Mouse (Mus musculus) hindbrain, embryonic 12.5 days (tissue): ENCODE data around the gene Abi3. TPM values are rescaled to one million over a fixed set of nuclear protein-coding genes. Genes with fewer than 3 reads are reported as not detected.

Experiments used
- ATAC-seq: fragments of 200-750 bp; cut with Nextera tagmentation; 2 replicates; pipeline ENCODE4 v1.8.0; 2017; ENCODE audit warnings: moderate TSS enrichment; ENCODE audit not compliant: low FRiP score
- H3K27ac ChIP-seq: fragments of 300-500 bp; sonication (generic); 2 replicates; pipeline ENCODE4 v1.5.1; 2016; ENCODE audit warnings: mild to moderate bottlenecking
- H3K27me3 ChIP-seq: fragments of 300-500 bp; sonication (generic); 2 replicates; pipeline ENCODE4 v1.6.1; 2016; ENCODE audit warnings: mild to moderate bottlenecking
- H3K36me3 ChIP-seq: fragments of 300-500 bp; sonication (generic); 2 replicates; pipeline ENCODE4 v1.6.1; 2016; ENCODE audit warnings: mild to moderate bottlenecking
- H3K4me1 ChIP-seq: fragments of 300-500 bp; sonication (generic); 2 replicates; pipeline ENCODE4 v1.6.1; 2016
- H3K4me2 ChIP-seq: fragments of 300-500 bp; sonication (generic); replicated peaks from 2 replicates; pipeline ENCODE4 v1.6.1; 2016; ENCODE audit warnings: mild to moderate bottlenecking
- H3K4me3 ChIP-seq: fragments of 300-500 bp; sonication (generic); 2 replicates; pipeline ENCODE4 v1.5.1; 2016; ENCODE audit warnings: mild to moderate bottlenecking
- H3K9ac ChIP-seq: fragments of 300-500 bp; sonication (generic); 2 replicates; pipeline ENCODE4 v1.6.1; 2016; ENCODE audit warnings: mild to moderate bottlenecking, moderate library complexity
- H3K9me3 ChIP-seq: fragments of 300-500 bp; sonication (generic); replicated peaks from 2 replicates; pipeline ENCODE4 v1.6.1; 2016; ENCODE audit warnings: mild to moderate bottlenecking
- WGBS: fragments of 180-500 bp; shearing (Covaris S2); methylation state at CpG from one replicate; pipeline ENCODE4 v1.1.7; 2016; 5-methylcytosine and 5-hydroxymethylcytosine counted together
- polyA plus RNA-seq: library from polyadenylated mRNA; unstranded; fragments of >200 nt; fragmentation: Nextera tagmentation; extraction: Ambion mirVana; gene quantifications from 2 replicates; pipeline ENCODE4 v1.2.1, GENCODE M21; 2016

The Abi3 gene
- polyA plus RNA-seq, 1 experiment from 2014 or later, result 3.7 TPM

DNA sequence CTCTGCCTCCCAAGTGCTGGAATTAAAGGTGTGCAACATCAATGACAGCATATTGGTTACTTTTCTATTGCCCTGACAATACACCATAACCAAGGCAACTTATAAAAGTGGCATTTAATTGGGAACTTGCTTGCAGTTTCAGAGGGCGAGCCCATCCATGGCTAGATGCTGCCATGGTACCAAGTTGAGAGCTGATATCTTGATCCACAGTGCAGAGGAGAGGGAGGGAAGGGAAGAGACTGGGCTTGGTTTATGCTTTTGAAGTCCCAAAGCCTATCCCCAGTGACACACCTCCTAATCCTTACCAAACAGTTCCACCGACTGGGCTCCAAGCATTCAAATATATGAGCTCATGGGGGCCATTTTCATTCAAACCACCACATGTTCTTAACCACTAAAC, 28.2 kb downstream of the Abi3 start:
- H3K27ac ChIP-seq, result no peak overlapping the region
- H3K9me3 ChIP-seq, result no peaks in the 10 kb centered on the region
- H3K36me3 ChIP-seq, result no peaks in the 10 kb centered on the region
- H3K9ac ChIP-seq, result no peak overlapping the region
- H3K27me3 ChIP-seq, result no peaks in the 10 kb centered on the region
- no peak overlapping the region for H3K4me3 ChIP-seq
- 84% methylated on average over 2 of the region's 2 CpGs for WGBS
- peaks cover 14% of the 10 kb centered on the region for H3K4me1 ChIP-seq
- ATAC-seq, result no peak
- no peak overlapping the region for H3K4me2 ChIP-seq

DNA sequence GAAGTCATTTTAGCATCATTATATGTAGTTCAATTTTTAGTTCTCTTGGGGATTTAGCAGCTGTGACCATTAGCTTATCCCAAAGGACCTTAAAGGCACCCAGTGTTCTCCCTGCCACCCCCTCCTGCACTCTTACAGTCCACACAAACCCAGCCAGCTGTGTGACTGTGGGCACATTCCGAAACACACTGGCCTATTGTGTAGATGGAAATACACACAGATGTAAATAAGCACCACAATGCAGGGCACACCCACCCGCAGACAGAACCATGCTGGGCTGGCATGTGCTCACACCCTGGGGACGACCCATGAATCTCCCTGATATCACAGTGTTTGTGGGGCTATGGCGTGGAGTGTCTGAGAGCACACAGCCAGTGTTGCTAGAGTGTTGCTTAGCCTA, 30.1 kb downstream of the Abi3 start:
- Histone ChIP-seq H3K4me3 (no peak overlapping the region), H3K4me1 (peaks cover 14% of the 10 kb centered on the region), H3K36me3 (no peaks in the 10 kb centered on the region), H3K27ac (no peak overlapping the region), H3K9me3 (no peaks in the 10 kb centered on the region), H3K27me3 (no peaks in the 10 kb centered on the region), H3K9ac (no peak overlapping the region), H3K4me2 (no peak overlapping the region)
- 56% methylated on average over 4 of the region's 4 CpGs for WGBS
- no peak for ATAC-seq

DNA sequence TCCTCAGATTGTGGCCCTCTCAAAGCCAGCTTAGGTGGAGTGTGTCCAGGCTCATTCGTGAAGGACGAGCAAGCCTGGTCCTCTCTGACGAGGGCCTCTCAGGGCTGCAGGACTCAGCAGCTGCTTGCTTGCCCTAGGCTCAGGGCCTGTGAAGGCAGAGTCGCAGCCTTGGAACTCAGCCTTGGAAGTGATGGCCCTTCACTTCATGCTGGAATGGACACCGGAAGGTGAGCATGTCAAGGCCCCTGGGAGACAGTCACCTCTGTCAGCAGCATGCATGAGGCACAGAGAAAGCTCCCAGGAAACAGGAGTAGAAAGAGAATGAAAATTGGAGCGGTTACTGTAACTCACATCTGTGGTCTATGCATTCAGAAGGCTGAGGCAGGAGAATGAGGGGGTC, 30.5 kb downstream of the Abi3 start:
- H3K9ac ChIP-seq, result peak overlapping the region; percentile 19; the same call in 1 of the 2 replicates
- H3K4me1 ChIP-seq, result peaks cover 14% of the 10 kb centered on the region
- H3K4me3 ChIP-seq, result no peak overlapping the region
- no peaks in the 10 kb centered on the region for H3K36me3 ChIP-seq
- H3K9me3 ChIP-seq, result no peaks in the 10 kb centered on the region
- no peak overlapping the region for H3K4me2 ChIP-seq
- H3K27ac ChIP-seq, result no peak overlapping the region
- ATAC-seq, result no peak
- WGBS, result 83% methylated on average over 6 of the region's 6 CpGs
- H3K27me3 ChIP-seq, result no peaks in the 10 kb centered on the region

DNA sequence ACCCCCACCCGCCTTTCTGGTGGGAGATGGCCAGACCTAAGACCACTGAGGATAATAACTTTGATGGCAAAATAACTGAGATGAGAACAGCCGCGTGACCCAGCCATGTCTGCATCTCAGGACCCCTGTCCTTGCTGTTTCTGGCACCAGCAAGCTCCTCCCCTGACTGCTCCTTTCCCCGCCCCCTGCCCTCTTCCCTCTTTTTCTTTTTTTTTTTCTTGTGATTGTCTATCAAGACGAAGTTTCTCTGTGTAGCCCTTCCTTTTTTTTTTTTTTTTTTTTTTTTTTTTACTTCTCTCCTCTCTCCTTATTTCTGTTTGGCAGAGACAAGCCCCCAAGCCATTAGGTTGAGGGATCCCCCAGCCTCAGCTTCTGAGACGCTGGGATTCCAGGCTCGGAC, 31.4 kb downstream of the Abi3 start:
- Histone ChIP-seq H3K36me3 (no peaks in the 10 kb centered on the region), H3K27me3 (no peaks in the 10 kb centered on the region), H3K9me3 (no peaks in the 10 kb centered on the region), H3K4me2 (no peak overlapping the region), H3K27ac (no peak overlapping the region), H3K9ac (no peak overlapping the region), H3K4me3 (no peak overlapping the region), H3K4me1 (peaks cover 14% of the 10 kb centered on the region)
- 46% methylated on average over 7 of the region's 7 CpGs for WGBS
- no peak for ATAC-seq

DNA sequence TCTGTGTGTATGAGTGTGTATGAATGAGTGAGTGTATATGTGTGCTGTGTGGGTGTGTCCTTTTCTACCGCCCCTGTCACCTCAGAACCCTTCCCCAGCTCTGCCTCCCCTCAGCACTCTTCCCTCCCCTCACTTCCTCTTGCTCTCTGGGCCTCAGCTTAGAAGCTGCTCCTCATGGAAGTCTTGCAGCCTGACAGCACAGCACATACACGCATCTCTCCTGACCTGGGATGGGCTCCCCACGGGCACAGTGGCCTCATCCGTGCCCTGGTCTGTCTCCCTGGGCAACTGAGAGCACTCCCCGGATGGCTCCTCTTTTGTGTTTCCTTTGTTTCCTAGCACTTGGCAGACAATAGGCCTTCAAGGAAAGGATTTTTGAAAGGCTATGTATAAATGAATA, 32.7 kb downstream of the Abi3 start:
- no peak overlapping the region for H3K4me2 ChIP-seq
- 19% methylated on average over 5 of the region's 5 CpGs for WGBS
- H3K4me3 ChIP-seq, result no peak overlapping the region
- H3K27ac ChIP-seq, result no peak overlapping the region
- no peak overlapping the region for H3K9ac ChIP-seq
- peaks cover 14% of the 10 kb centered on the region for H3K4me1 ChIP-seq
- H3K27me3 ChIP-seq, result no peaks in the 10 kb centered on the region
- H3K36me3 ChIP-seq, result no peaks in the 10 kb centered on the region
- no peak for ATAC-seq
- no peaks in the 10 kb centered on the region for H3K9me3 ChIP-seq

DNA sequence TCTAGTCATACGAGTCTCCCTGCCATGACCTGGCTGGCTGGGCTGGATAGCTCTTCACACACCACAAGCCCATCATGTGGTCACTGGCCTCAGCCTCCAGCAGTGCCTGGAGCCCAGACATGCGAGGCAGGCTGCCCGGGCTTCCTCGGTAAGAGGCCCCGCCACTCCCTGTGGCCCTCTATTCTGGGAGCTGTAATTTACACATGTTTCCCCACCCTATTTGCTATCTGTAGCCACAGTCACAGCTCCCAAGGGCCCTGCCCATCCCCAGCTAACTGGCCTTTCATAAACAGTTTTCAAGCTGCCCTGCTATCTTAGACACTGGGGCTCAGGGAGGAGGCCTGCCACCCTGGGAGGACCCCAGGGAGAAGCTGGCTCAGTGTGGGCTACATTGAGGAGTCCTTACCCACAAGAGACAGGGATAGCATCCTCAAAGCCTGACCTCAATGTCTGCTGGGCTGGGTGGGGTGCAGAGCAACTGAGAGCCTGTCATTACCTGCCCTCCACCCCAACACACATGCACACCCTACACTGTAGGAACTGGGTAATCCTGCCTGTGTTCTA, 33.7 kb downstream of the Abi3 start:
- no peak overlapping the region for H3K27ac ChIP-seq
- no peak overlapping the region for H3K4me2 ChIP-seq
- ATAC-seq, result no peak
- H3K27me3 ChIP-seq, result no peaks in the 10 kb centered on the region
- H3K36me3 ChIP-seq, result no peaks in the 10 kb centered on the region
- no peak overlapping the region for H3K4me3 ChIP-seq
- H3K9ac ChIP-seq, result no peak overlapping the region
- peaks cover 14% of the 10 kb centered on the region for H3K4me1 ChIP-seq
- no peaks in the 10 kb centered on the region for H3K9me3 ChIP-seq
- WGBS, result 82% methylated on average over 5 of the region's 5 CpGs

DNA sequence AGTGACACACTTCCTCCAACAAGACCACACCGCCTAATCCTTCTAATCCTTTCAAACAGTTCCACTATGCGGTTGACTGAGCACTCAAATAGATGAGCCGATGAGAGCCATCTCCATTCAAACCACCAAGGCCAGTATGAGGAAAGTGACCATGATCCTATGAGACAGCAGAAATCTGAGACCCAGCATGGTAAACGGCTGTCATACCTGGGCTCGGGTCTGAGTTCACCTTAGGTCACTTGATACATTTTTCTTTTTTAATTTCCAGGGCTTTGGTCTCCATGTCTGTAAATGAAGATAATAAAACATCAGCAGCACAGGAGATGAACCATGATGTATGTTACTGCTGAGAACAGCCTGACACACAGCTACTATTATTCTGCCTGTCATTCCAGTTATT, 34.4 kb downstream of the Abi3 start:
- no peak overlapping the region for H3K9ac ChIP-seq
- no peak overlapping the region for H3K4me3 ChIP-seq
- 97% methylated on average over 5 of the region's 5 CpGs for WGBS
- no peaks in the 10 kb centered on the region for H3K27me3 ChIP-seq
- H3K4me2 ChIP-seq, result no peak overlapping the region
- ATAC-seq, result no peak
- no peaks in the 10 kb centered on the region for H3K36me3 ChIP-seq
- H3K27ac ChIP-seq, result no peak overlapping the region
- H3K4me1 ChIP-seq, result peaks cover 14% of the 10 kb centered on the region
- H3K9me3 ChIP-seq, result no peaks in the 10 kb centered on the region

DNA sequence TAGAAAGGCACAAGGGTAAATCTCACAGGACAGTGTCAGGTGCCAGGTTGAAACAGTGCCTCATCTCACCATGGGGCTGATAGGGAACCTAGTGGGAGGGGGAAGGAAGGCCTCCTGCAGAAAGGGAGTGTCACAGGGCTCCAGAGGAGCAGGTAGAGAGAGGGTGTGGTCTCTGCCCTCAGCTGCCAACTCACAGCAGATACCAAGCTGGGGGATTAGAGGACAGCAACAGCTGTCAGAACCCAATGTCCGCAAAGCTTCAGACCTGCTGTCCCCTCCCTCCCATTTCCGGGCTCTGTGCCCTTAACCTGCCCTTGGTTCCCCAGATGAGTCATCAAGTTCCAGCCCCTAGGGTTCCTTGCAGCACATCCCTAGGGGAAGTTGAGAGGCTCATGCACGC, 36.7 kb downstream of the Abi3 start:
- H3K27me3 ChIP-seq, result no peaks in the 10 kb centered on the region
- ATAC-seq, result no peak

DNA sequence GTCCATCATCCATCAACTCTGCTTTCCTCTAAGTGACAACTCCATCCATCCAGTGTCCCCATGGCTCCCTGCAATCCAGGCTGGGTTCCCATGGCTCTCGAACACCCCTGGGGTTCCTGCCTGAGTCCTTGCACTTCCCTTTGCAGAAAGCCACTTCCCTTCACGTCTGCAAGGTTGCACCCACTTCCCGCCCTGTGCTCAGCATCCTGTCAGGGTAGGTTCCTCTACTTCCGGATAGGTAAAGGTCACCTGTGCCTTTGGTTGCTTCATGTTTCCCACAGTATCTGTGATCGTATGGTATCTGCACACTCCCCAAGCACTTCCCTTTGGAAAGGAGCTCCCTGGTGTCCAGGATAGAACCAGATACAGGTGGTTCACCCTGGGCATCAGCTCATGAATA, 37.3 kb downstream of the Abi3 start:
- 76% methylated on average over 5 of the region's 5 CpGs for WGBS
- no peak overlapping the region for H3K27ac ChIP-seq

More for the DNA sequence above, 36.7 kb downstream of the Abi3 start:
- H3K4me2 ChIP-seq, result no peak overlapping the region
- no peak overlapping the region for H3K9ac ChIP-seq
- H3K4me3 ChIP-seq, result no peak overlapping the region
- 54% methylated on average over 3 of the region's 3 CpGs for WGBS
- peaks cover 7% of the 10 kb centered on the region for H3K4me1 ChIP-seq
- H3K27ac ChIP-seq, result no peak overlapping the region
- H3K36me3 ChIP-seq, result no peaks in the 10 kb centered on the region
- H3K9me3 ChIP-seq, result no peaks in the 10 kb centered on the region

DNA sequence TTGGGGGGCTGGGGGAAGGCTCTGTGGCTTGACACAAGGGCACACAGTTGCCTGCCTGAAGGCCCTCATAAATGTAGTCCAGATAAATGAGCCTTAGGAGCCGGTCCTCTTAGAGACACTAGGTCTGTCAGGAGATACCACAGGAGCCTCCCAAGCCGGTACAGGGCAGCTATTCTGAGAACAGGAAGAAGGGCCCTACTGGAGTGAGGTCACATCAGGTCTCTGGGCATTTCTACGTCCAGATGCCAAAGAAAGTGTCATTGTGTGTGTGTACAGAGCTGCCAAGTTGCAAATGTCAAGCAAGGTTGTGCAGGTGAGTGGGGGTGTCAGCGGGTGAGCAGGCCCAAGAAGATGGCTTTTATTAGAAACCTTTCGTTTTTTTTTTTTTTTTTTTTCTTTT, 46.7 kb downstream of the Abi3 start:
- Histone ChIP-seq H3K27ac (no peak overlapping the region), H3K9me3 (no peaks in the 10 kb centered on the region), H3K4me2 (no peak overlapping the region), H3K9ac (no peak overlapping the region), H3K27me3 (peaks cover 23% of the 10 kb centered on the region), H3K4me1 (peaks cover 11% of the 10 kb centered on the region), H3K36me3 (no peaks in the 10 kb centered on the region), H3K4me3 (no peak overlapping the region)
- ATAC-seq, result no peak
- WGBS, result 70% methylated on average over 5 of the region's 5 CpGs

More for the DNA sequence above, 37.3 kb downstream of the Abi3 start:
- Histone ChIP-seq H3K9me3 (no peaks in the 10 kb centered on the region), H3K4me3 (no peak overlapping the region), H3K4me1 (peaks cover 4% of the 10 kb centered on the region; the same call in 1 of the 2 replicates), H3K27me3 (no peaks in the 10 kb centered on the region), H3K4me2 (no peak overlapping the region), H3K9ac (no peak overlapping the region), H3K36me3 (no peaks in the 10 kb centered on the region)
- no peak for ATAC-seq

DNA sequence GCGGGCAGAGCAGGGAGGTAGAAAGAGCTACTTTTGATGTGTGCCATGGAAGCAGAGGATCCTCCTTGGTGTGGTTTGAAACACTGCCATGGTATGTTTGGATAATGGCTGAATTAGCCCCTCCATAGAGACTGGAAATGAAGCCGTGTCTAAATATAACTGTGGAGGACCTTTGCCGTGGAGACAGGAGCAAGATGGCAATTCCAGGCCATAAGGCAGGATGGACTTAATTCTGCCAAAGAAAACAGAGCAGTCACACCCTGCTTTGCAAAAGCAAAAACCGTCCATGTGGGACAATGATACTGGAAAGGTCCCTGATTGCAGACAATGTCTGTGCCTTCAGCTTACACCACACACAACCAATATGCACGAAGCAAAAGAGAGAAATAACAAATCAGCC, 48.1 kb downstream of the Abi3 start:
- H3K4me1 ChIP-seq, result peaks cover 11% of the 10 kb centered on the region
- no peak overlapping the region for H3K4me3 ChIP-seq
- no peak overlapping the region for H3K27ac ChIP-seq
- no peaks in the 10 kb centered on the region for H3K36me3 ChIP-seq
- no peak for ATAC-seq
- H3K4me2 ChIP-seq, result no peak overlapping the region
- WGBS, result 67% methylated on average over 5 of the region's 5 CpGs
- H3K27me3 ChIP-seq, result peaks cover 23% of the 10 kb centered on the region
- no peaks in the 10 kb centered on the region for H3K9me3 ChIP-seq
- no peak overlapping the region for H3K9ac ChIP-seq

DNA sequence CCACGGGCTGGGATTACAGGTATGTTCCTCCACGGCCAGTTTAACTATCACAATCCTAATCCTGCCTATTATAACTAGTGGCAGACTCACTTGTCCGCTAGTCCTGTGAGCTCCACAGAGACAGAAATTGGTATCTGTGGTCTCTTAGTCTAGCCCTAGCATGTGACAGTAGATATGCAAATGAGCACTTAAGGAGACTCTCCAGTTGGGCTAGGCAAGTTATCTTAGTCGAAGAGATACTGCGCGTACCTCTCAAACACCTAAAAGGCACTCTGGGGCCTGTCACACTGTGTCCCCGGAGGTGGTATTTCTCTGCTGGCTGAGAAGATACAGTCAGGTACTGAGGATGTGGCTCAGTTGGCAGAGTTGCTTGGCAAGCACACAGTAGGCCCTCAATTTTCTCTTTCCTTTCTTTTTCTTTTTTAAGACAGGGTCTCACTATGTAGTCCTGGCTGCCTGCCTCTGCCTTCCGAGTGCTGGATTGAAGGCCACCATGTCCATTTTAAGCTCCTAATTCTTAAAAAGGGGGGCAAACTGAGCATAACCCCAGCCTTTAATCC, 49.2 kb downstream of the Abi3 start:
- Histone ChIP-seq H3K27me3 (peaks cover 23% of the 10 kb centered on the region), H3K9ac (no peak overlapping the region), H3K27ac (no peak overlapping the region), H3K9me3 (no peaks in the 10 kb centered on the region), H3K4me2 (no peak overlapping the region), H3K4me1 (peaks cover 11% of the 10 kb centered on the region), H3K36me3 (no peaks in the 10 kb centered on the region), H3K4me3 (no peak overlapping the region)
- ATAC-seq, result no peak
- 86% methylated on average over 8 of the region's 8 CpGs for WGBS

DNA sequence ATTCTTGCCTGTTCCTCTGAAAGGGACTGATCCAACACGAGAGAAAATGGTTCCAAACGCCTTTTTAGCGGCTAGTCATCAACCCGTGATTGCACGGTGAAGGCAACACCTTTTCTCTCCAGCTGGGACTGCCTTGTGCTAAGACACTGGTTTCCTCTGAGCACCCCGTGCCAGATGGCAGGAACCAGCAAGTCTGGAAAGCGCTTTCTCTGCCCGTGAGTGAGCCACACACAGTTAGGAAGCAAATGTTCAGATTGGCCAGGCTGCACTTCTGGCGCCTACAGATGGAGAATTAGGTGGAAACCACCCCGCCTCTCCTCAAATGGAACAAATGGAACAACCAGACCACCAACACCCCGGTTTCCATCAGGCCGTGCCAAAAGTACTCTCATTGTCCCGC, 50.5 kb downstream of the Abi3 start:
- no peaks in the 10 kb centered on the region for H3K36me3 ChIP-seq
- H3K27me3 ChIP-seq, result peaks cover 14% of the 10 kb centered on the region
- H3K27ac ChIP-seq, result no peak overlapping the region
- no peak overlapping the region for H3K4me3 ChIP-seq
- WGBS, result 88% methylated on average over 13 of the region's 13 CpGs
- no peak overlapping the region for H3K4me2 ChIP-seq
- no peak overlapping the region for H3K9ac ChIP-seq
- no peaks in the 10 kb centered on the region for H3K9me3 ChIP-seq
- peaks cover 7% of the 10 kb centered on the region for H3K4me1 ChIP-seq
- no peak for ATAC-seq
